Mouse (Mus musculus) kidney, adult 2 months (tissue): ENCODE measurements around the gene Gm20696.

Source experiments
- CTCF ChIP-seq: fragments of 200-500 bp; conservative IDR thresholded peaks from 2 replicates; pipeline ENCODE4 v1.5.1; 2011; ENCODE audit warnings: low read depth, mild to moderate bottlenecking, control low read depth, low read length, moderate library complexity, mixed read lengths; ENCODE audit not compliant: insufficient read depth, insufficient read length
- POLR2A ChIP-seq: fragments of 200-500 bp; IDR thresholded peaks from one replicate; pipeline ENCODE4 v1.6.1; 2011; ENCODE audit warnings: low read depth, low read length, control low read depth

DNA sequence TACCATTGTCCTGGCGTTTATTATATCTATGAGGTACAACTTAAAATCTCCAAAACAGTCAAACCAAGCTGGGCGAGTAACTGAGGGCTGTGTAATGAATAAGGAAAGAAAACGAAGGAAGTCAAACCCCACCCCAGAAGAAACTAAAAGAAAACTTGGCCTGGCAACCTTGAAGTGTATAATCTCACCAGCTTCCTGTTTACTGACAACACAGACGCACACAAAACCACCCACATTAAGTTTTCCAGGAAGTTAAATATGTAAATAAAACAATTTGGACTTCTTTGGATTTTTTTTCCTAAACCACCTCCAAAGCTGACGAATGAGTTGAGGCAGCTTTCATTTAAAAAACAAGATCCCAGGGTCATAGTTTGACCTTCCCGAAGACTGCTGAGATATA is 125.9 kb downstream of the Gm20696 start:
- TF ChIP-seq CTCF: no peak
- no peak for TF ChIP-seq POLR2A
